Mouse (Mus musculus): ENCODE data around the gene Padi3. TPM values are rescaled to one million over a fixed set of nuclear protein-coding genes. Genes with fewer than 3 reads are reported as not detected.

Gene Padi3
- polyA plus RNA-seq, 1 experiment = not detected

DNA sequence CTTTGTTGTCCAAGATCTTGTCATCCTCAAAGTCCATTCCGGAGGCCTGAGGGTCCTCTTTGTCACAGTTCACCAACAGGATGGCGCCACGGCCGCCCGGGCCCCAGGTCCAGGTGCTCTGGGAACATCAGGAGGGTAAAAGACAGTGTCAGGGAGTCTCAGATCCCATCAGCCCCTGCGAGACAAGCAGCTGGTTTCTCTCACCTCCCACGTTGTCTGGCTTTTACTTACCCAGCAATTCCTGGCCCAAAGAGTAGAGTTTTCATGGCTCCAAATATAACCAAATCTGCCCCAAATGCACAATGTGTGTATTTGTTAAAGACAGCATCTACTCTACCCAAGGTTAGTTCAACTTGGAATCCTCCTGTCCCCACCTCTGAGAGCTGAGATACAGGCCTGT is 48.8 kb downstream of the Padi3 start:
- 87% methylated on average over 7 of the region's 7 CpGs for WGBS
- Histone ChIP-seq H3K4me3 (replicated peaks; ENCODE audit: insufficient read depth, low read depth, low read length) (no peak overlapping the region), H3K27me3 (ENCODE audit: control insufficient read depth, insufficient read depth, low read length) (no peaks in the 10 kb centered on the region), H3K27ac (ENCODE audit: insufficient read depth, low read length) (no peak overlapping the region), H3K4me1 (ENCODE audit: control insufficient read depth, insufficient read depth, low read length) (no peaks in the 10 kb centered on the region)
- no peak for DNase-seq
- TF ChIP-seq CTCF (IDR thresholded peaks at IDR 0.05; ENCODE audit: borderline replicate concordance, insufficient read depth, low read depth, low read length) (no peak), POLR2A (IDR thresholded peaks at IDR 0.05; ENCODE audit: borderline replicate concordance, insufficient read depth, low read length) (no peak)

DNA sequence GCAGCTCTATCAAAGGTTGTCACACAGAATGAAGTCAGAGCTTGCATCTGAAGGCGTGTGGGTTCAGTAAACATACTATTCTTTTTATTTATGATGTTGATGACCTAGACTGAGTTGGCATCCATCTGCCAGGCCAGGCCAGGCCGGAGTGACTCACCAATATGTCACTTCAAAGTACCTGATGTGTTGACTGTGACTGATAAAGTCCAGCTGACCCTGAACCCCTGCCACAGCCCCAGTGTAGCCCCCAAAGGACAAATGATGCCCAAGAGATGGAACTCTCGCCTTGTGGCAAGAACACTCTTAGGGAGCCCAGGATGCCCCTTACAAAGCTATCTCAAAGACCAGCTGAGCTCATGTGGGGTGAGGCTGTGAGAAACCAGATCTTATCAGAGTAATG is 54.6 kb downstream of the Padi3 start:
- H3K4me3 ChIP-seq (replicated peaks; ENCODE audit: insufficient read depth, low read depth, low read length) = no peak overlapping the region
- H3K27me3 ChIP-seq (ENCODE audit: control insufficient read depth, insufficient read depth, low read length) = no peaks in the 10 kb centered on the region
- WGBS = 87% methylated on average over 3 of the region's 3 CpGs
- no peaks in the 10 kb centered on the region for H3K4me1 ChIP-seq (ENCODE audit: control insufficient read depth, insufficient read depth, low read length)
- DNase-seq = no peak
- TF ChIP-seq POLR2A (IDR thresholded peaks at IDR 0.05; ENCODE audit: borderline replicate concordance, insufficient read depth, low read length) = no peak
- TF ChIP-seq CTCF (IDR thresholded peaks at IDR 0.05; ENCODE audit: borderline replicate concordance, insufficient read depth, low read depth, low read length) = no peak
- H3K27ac ChIP-seq (ENCODE audit: insufficient read depth, low read length) = no peak overlapping the region

DNA sequence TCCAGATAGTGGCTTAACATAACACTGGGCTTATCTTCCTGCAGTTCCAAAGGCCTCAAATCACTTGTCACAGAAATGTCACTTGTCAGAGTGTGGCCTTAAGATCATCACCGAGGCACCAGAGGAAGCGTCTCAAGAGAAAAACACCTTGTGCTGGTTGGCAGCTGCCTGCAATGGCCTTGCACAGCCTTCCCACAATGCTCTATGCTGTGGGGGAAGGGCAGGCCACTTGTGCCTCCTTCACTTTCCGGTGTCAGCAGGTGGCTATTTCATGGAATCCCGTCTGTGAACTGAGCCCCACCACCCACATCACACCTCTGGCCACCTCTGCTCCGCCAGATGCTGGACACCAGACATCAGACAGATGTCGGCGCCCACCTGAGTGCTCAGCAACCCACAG is 57.1 kb downstream of the Padi3 start:
- Histone ChIP-seq H3K27ac (ENCODE audit: insufficient read depth, low read length) (no peak overlapping the region), H3K4me1 (ENCODE audit: control insufficient read depth, insufficient read depth, low read length) (no peaks in the 10 kb centered on the region), H3K27me3 (ENCODE audit: control insufficient read depth, insufficient read depth, low read length) (no peaks in the 10 kb centered on the region), H3K4me3 (replicated peaks; ENCODE audit: insufficient read depth, low read depth, low read length) (no peak overlapping the region)
- DNase-seq = no peak
- no peak for TF ChIP-seq CTCF (IDR thresholded peaks at IDR 0.05; ENCODE audit: borderline replicate concordance, insufficient read depth, low read depth, low read length)
- TF ChIP-seq POLR2A (IDR thresholded peaks at IDR 0.05; ENCODE audit: borderline replicate concordance, insufficient read depth, low read length) = no peak
- WGBS = 69% methylated on average over 7 of the region's 7 CpGs

DNA sequence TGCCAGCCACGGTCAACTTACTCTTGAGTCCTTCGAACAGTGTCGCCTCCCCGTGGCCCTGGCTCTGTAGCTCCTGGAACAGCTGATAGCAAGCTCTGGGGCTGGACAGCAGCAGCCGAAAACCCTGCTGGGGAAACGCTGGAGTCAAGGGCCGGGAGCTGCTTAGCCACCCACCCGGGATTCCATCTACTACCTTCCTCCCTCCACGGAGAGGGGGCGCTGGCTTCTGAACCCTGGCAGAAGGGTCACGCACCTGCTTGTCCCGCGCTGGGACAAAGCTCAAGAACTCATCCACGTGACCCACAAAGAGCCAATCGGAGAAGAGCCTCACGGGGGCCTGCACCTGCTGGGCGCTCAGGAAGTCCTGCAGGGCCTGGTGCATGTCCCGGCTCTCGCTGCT is 60.1 kb downstream of the Padi3 start:
- Histone ChIP-seq H3K4me3 (replicated peaks; ENCODE audit: insufficient read depth, low read depth, low read length) (no peak overlapping the region), H3K27ac (ENCODE audit: insufficient read depth, low read length) (no peak overlapping the region), H3K4me1 (ENCODE audit: control insufficient read depth, insufficient read depth, low read length) (no peaks in the 10 kb centered on the region; the same call in 1 of the 2 replicates), H3K27me3 (ENCODE audit: control insufficient read depth, insufficient read depth, low read length) (no peaks in the 10 kb centered on the region)
- 11% methylated on average over 19 of the region's 19 CpGs for WGBS
- peak; percentile 14 to 16 for DNase-seq
- TF ChIP-seq CTCF (IDR thresholded peaks at IDR 0.05; ENCODE audit: borderline replicate concordance, insufficient read depth, low read depth, low read length) (no peak), POLR2A (IDR thresholded peaks at IDR 0.05; ENCODE audit: borderline replicate concordance, insufficient read depth, low read length) (no peak)

DNA sequence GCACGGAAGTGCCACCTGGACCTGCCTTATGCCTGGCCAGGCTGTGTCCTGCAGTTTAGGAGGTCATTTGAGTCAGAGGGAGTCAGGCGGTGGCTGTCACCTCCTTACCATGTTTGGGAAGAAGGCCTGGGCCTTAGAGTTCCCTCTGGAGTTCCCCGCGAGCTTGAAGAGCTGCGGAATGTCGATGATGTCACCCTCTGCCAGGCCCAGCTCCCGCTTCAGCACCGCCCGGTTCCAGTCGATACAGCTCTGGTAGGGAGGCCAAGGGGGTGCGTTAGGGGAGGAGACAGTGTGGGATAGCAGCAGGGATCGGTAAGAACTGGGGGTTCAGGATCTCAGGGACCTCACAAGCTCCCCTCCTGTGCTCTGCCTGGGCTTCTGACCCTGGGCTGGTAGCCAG is 62.5 kb downstream of the Padi3 start:
- Histone ChIP-seq H3K4me3 (replicated peaks; ENCODE audit: insufficient read depth, low read depth, low read length) (no peak overlapping the region), H3K27ac (ENCODE audit: insufficient read depth, low read length) (no peak overlapping the region), H3K4me1 (ENCODE audit: control insufficient read depth, insufficient read depth, low read length) (no peaks in the 10 kb centered on the region; the same call in 1 of the 2 replicates), H3K27me3 (ENCODE audit: control insufficient read depth, insufficient read depth, low read length) (no peaks in the 10 kb centered on the region)
- WGBS = 32% methylated on average over 12 of the region's 12 CpGs
- TF ChIP-seq CTCF (IDR thresholded peaks at IDR 0.05; ENCODE audit: borderline replicate concordance, insufficient read depth, low read depth, low read length) (no peak), POLR2A (IDR thresholded peaks at IDR 0.05; ENCODE audit: borderline replicate concordance, insufficient read depth, low read length) (no peak)
- DNase-seq = no peak

DNA sequence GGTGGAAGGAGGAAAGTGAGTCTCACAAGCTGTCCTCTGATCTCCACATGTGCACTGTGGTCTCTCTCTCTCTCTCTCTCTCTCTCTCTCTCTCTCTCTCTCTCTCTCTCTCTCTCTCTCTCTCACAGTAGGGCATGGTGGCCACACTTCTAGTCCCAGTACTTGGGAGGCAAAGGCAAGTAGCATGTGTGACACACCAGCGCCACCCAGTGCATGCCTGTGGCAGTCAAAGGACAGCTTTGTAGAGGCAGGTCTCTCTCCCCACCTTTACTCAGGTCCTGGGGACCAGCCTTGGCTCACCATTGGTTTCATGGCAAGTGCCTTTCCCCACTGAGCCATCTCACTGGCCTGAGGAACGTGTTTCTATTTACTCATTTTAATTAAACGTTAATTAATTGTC is 65.8 kb downstream of the Padi3 start:
- TF ChIP-seq POLR2A (IDR thresholded peaks at IDR 0.05; ENCODE audit: borderline replicate concordance, insufficient read depth, low read length) (no peak), CTCF (IDR thresholded peaks at IDR 0.05; ENCODE audit: borderline replicate concordance, insufficient read depth, low read depth, low read length) (peak; percentile 82)
- Histone ChIP-seq H3K4me1 (ENCODE audit: control insufficient read depth, insufficient read depth, low read length) (no peaks in the 10 kb centered on the region; the same call in 1 of the 2 replicates), H3K27me3 (ENCODE audit: control insufficient read depth, insufficient read depth, low read length) (no peaks in the 10 kb centered on the region), H3K4me3 (replicated peaks; ENCODE audit: insufficient read depth, low read depth, low read length) (no peak overlapping the region), H3K27ac (ENCODE audit: insufficient read depth, low read length) (no peak overlapping the region)
- peak; percentile 42 to 53 for DNase-seq
- WGBS = 22% methylated on average over 3 of the region's 3 CpGs

DNA sequence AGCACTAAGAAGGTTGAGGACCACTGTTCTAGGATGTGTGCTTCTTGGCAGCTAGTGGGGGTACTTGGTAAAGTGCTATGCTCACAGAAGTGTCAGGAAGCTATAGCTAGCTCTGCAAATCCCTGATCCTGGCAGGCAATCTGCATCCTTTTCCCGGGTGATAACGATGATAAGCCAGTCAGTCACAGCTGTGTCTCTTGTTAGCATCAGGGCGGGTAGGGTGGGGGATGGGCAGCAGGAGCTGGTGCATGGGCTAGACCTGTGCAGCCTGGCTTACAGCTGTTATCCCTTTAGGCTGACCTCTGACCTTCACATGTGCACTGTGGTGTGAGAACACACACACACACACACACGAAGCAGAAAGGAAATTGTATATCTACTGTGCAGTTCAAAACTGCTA is 67.4 kb downstream of the Padi3 start:
- DNase-seq = no peak
- WGBS = 54% methylated on average over 4 of the region's 4 CpGs
- no peak overlapping the region for H3K27ac ChIP-seq (ENCODE audit: insufficient read depth, low read length)
- no peaks in the 10 kb centered on the region for H3K27me3 ChIP-seq (ENCODE audit: control insufficient read depth, insufficient read depth, low read length)
- H3K4me1 ChIP-seq (ENCODE audit: control insufficient read depth, insufficient read depth, low read length) = no peaks in the 10 kb centered on the region; the same call in 1 of the 2 replicates
- no peak overlapping the region for H3K4me3 ChIP-seq (replicated peaks; ENCODE audit: insufficient read depth, low read depth, low read length)
- no peak for TF ChIP-seq CTCF (IDR thresholded peaks at IDR 0.05; ENCODE audit: borderline replicate concordance, insufficient read depth, low read depth, low read length)
- TF ChIP-seq POLR2A (IDR thresholded peaks at IDR 0.05; ENCODE audit: borderline replicate concordance, insufficient read depth, low read length) = no peak

DNA sequence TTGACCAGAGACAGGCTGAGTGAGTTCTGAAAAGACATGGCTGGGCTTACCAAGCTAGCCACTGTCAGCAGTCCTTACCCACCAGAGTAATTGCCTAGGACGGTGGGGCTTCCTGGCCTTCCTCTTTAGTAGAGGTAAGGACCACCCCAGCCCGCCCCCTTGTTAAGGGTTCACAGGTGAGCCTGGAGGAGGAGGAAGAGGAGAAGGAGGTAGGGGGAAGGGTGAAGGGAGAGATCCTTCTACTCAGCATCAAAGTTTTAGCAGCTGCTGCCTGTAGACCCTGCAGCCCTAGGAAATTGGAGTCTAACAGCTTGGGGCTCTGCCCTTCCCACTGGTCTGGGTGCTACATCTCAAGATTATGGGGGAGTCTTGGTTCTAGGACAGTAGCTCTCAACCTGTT is 67.9 kb downstream of the Padi3 start, which contains the start of gene Padi6:
TSS of gene Padi6 (minus strand) at position 101 of the 400 bp plus-strand sequence.
- no peaks in the 10 kb centered on the region for H3K4me1 ChIP-seq (ENCODE audit: control insufficient read depth, insufficient read depth, low read length)
- WGBS = 85% methylated on average over 2 of the region's 2 CpGs
- TF ChIP-seq CTCF (IDR thresholded peaks at IDR 0.05; ENCODE audit: borderline replicate concordance, insufficient read depth, low read depth, low read length) = no peak
- no peak for TF ChIP-seq POLR2A (IDR thresholded peaks at IDR 0.05; ENCODE audit: borderline replicate concordance, insufficient read depth, low read length)
- H3K4me3 ChIP-seq (replicated peaks; ENCODE audit: insufficient read depth, low read depth, low read length) = no peak within 1 kb of the TSS
- H3K27me3 ChIP-seq (ENCODE audit: control insufficient read depth, insufficient read depth, low read length) = no peaks in the 10 kb centered on the region
- no peak for DNase-seq
- H3K27ac ChIP-seq (ENCODE audit: insufficient read depth, low read length) = no peak within 1 kb of the TSS

Measured in cerebellum, adult 2 months (tissue).